In the genomic region with DNA sequence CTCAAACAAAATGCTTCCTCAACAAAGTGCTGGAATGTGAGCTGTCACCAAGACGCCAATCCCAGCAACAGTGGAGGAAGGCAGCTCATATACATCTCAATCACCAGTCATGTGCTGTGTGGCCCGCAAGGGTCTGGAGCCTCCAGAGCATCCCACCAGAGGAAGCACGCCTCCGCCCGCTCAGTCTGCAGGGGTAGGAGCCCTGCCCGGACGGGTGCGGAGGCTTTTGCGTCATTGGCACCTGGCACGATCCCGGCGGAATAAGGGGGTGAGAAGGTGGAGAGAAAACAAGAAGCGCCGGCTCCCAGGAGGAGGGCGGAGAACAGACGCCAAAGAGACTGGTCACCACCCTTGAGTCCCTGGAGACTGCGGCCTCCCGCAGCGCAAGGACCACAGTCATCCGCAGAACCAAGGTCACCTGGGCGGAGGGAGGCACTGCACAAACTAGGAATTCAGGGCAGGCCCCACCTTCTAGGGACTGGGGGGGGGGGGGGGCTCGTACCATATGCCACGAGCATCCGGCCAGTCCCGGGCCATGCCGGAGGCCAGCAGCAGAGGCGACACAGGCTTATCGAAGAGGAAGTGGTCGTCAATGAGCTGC, we compare ENCODE assay signal across 8 mouse cellular contexts. TPM values are rescaled to one million over a fixed set of nuclear protein-coding genes. Genes with fewer than 3 reads are reported as not detected.
DNase-seq lines count a peak whose midpoint lies in the region; ATAC-seq and TF ChIP-seq lines count a peak whose summit lies in the region.

No protein-coding gene starts in this region.

- peak overlapping the region; percentile 94 for H3K27ac ChIP-seq in gastrocnemius, adult 2 months
- peak overlapping the region; percentile 87; the same call in 1 of the 2 replicates for H3K27ac ChIP-seq in forebrain, embryonic 14.5 days (ENCODE audit: low read depth, low read length)
- H3K27ac ChIP-seq in kidney, adult 2 months (ENCODE audit: insufficient read depth, low read depth, low read length) = peak overlapping the region; percentile 13; the same call in 1 of the 2 replicates
- no peak overlapping the region for H3K27ac ChIP-seq in lung, embryonic 16.5 days (ENCODE audit: low read length)
- no peak overlapping the region for H3K27ac ChIP-seq in small intestine, adult 2 months (ENCODE audit: insufficient read depth, low read depth, low read length)

- H3K4me2 ChIP-seq in forebrain, embryonic 14.5 days (ENCODE audit: low read length) = peak overlapping the region; percentile 95
- H3K4me2 ChIP-seq in lung, embryonic 16.5 days (ENCODE audit: low read depth, low read length) = peak overlapping the region; percentile 86

- H3K9me3 ChIP-seq in forebrain, embryonic 14.5 days (replicated peaks; ENCODE audit: control insufficient read depth, low read length) = no peaks in the 10 kb centered on the region
- no peaks in the 10 kb centered on the region for H3K9me3 ChIP-seq in lung, embryonic 16.5 days (ENCODE audit: control insufficient read depth, low read length)

- peaks cover 35% of the 10 kb centered on the region for H3K36me3 ChIP-seq in forebrain, embryonic 14.5 days (ENCODE audit: control insufficient read depth, insufficient read depth, low read length)
- no peaks in the 10 kb centered on the region for H3K36me3 ChIP-seq in kidney, adult 2 months (ENCODE audit: control insufficient read depth, insufficient read depth, low read length)
- H3K36me3 ChIP-seq in lung, embryonic 16.5 days (ENCODE audit: control insufficient read depth, insufficient read depth, low read length) = no peaks in the 10 kb centered on the region
- H3K36me3 ChIP-seq in small intestine, adult 2 months (ENCODE audit: control insufficient read depth, insufficient read depth, low read length) = peaks cover 7% of the 10 kb centered on the region; the same call in 1 of the 2 replicates

- TF ChIP-seq POLR2A in kidney, adult 2 months (IDR thresholded peaks at IDR 0.05; ENCODE audit: low read depth, low read length) = no peak
- no peak for TF ChIP-seq POLR2A in small intestine, adult 2 months (IDR thresholded peaks at IDR 0.05; ENCODE audit: low read depth, low read length)

- no peak for ATAC-seq in forebrain, embryonic 14.5 days
- ATAC-seq in lung, embryonic 16.5 days (ENCODE audit: low read depth) = no peak

- intact Hi-C loops in gastrocnemius, adult 2 months (cut with DNase I) = no loop called here

- no peak for TF ChIP-seq CTCF in gastrocnemius, adult 2 months (IDR thresholded peaks at IDR 0.05)
- TF ChIP-seq CTCF in kidney, adult 2 months (conservative IDR thresholded peaks at IDR 0.05; ENCODE audit: insufficient read depth, insufficient read length, low read depth, low read length) = no peak
- no peak for TF ChIP-seq CTCF in small intestine, adult 2 months (IDR thresholded peaks at IDR 0.05; ENCODE audit: extremely low read depth, insufficient read length, insufficient replicate concordance, low read depth, low read length)

- H3K4me3 ChIP-seq in gastrocnemius, adult 2 months = peak overlapping the region; percentile 83
- peak overlapping the region; percentile 93 for H3K4me3 ChIP-seq in forebrain, embryonic 14.5 days (ENCODE audit: low read depth, low read length)
- H3K4me3 ChIP-seq in kidney, adult 2 months (ENCODE audit: insufficient read depth, low read depth, low read length) = peak overlapping the region; percentile 61
- H3K4me3 ChIP-seq in lung, embryonic 16.5 days (ENCODE audit: low read length) = peak overlapping the region; percentile 58
- peak overlapping the region; percentile 81 for H3K4me3 ChIP-seq in small intestine, adult 2 months (ENCODE audit: low read depth, low read length)

- peak; percentile 62 for DNase-seq in gastrocnemius, adult 2 months
- no peak for DNase-seq in gastrocnemius, postnatal 4 days (ENCODE audit: low spot score in 2 of 2)
- DNase-seq in brain, adult 2 months (ENCODE audit: low read depth, low spot score) = peak; percentile 90
- DNase-seq in forebrain, embryonic 14.5 days (ENCODE audit: low spot score) = no peak
- DNase-seq in kidney, adult 2 months = peak; percentile 61
- no peak for DNase-seq in thymus, postnatal 36 days

- H3K4me1 ChIP-seq in forebrain, embryonic 14.5 days (ENCODE audit: control insufficient read depth, insufficient read depth, low read length) = peaks cover 26% of the 10 kb centered on the region
- peaks cover 13% of the 10 kb centered on the region for H3K4me1 ChIP-seq in kidney, adult 2 months (ENCODE audit: control insufficient read depth, insufficient read depth, low read length)
- peaks cover 44% of the 10 kb centered on the region for H3K4me1 ChIP-seq in lung, embryonic 16.5 days (replicated peaks; ENCODE audit: control insufficient read depth, insufficient read depth, low read length)
- peaks cover 26% of the 10 kb centered on the region for H3K4me1 ChIP-seq in small intestine, adult 2 months (ENCODE audit: control insufficient read depth, insufficient read depth, insufficient read length, low read length)

- H3K27me3 ChIP-seq in forebrain, embryonic 14.5 days (replicated peaks; ENCODE audit: control insufficient read depth, insufficient read depth, low read length) = no peaks in the 10 kb centered on the region
- no peaks in the 10 kb centered on the region for H3K27me3 ChIP-seq in kidney, adult 2 months (replicated peaks; ENCODE audit: control insufficient read depth, insufficient read depth, low read length)
- peaks cover 36% of the 10 kb centered on the region for H3K27me3 ChIP-seq in lung, embryonic 16.5 days (ENCODE audit: control insufficient read depth, insufficient read depth, low read depth, low read length)
- H3K27me3 ChIP-seq in small intestine, adult 2 months (ENCODE audit: control insufficient read depth, insufficient read depth, low read length) = no peaks in the 10 kb centered on the region

- H3K9ac ChIP-seq in forebrain, embryonic 14.5 days (ENCODE audit: low read length) = peak overlapping the region; percentile 95
- peak overlapping the region; percentile 65 for H3K9ac ChIP-seq in lung, embryonic 16.5 days (ENCODE audit: low read length)

- 2% methylated on average over 24 of the region's 29 CpGs for whole genome bisulfite sequencing in forebrain, embryonic 14.5 days
- WGBS in kidney, adult 2 months = 37% methylated on average over 29 of the region's 29 CpGs
- WGBS in lung, embryonic 16.5 days = 16% methylated on average over 28 of the region's 29 CpGs
- 39% methylated on average over 29 of the region's 29 CpGs for WGBS in small intestine, adult 2 months

RNA-seq across cellular contexts. Expression of a gene that starts 1.7 kb away (rescaled TPM):
- total RNA-seq in gastrocnemius, adult 2 months (2021) = 10 to 100 TPM in 1 of 2 experiments, 1 to 10 TPM in 1; 6.7 to 10.8 TPM
- total RNA-seq in gastrocnemius, postnatal 4 days (2021) = 10 to 100 TPM; 48.6 to 61.8 TPM
- polyA plus RNA-seq in forebrain, embryonic 14.5 days (2014; fragmentation: Nextera tagmentation; extraction: Ambion mirVana) = 1,532 and 1,552 TPM in 2 replicates
- 280 and 340 TPM in 2 replicates for polyA plus RNA-seq in kidney, adult 2 months (2012; rRNA removed)
- polyA plus RNA-seq in lung, embryonic 16.5 days (2015; fragmentation: Nextera tagmentation; extraction: Ambion mirVana) = 210 and 218 TPM in 2 replicates
- polyA plus RNA-seq in small intestine, adult 2 months (2012; rRNA removed) = 599 and 1,328 TPM in 2 replicates

RNA-seq across cellular contexts. Expression of a gene that starts 7.4 kb away (rescaled TPM):
- total RNA-seq in gastrocnemius, adult 2 months (2021) = 1 to 10 TPM; 3.1 to 3.8 TPM
- total RNA-seq in gastrocnemius, postnatal 4 days (2021) = 1 to 10 TPM; 7.3 to 7.9 TPM
- 5.8 and 7.8 TPM in 2 replicates for polyA plus RNA-seq in forebrain, embryonic 14.5 days (2014; fragmentation: Nextera tagmentation; extraction: Ambion mirVana)
- polyA plus RNA-seq in kidney, adult 2 months (2012; rRNA removed) = 12.4 and 16.9 TPM in 2 replicates
- 7.0 and 7.2 TPM in 2 replicates for polyA plus RNA-seq in lung, embryonic 16.5 days (2015; fragmentation: Nextera tagmentation; extraction: Ambion mirVana)
- polyA plus RNA-seq in small intestine, adult 2 months (2012; rRNA removed) = 24.9 and 33.6 TPM in 2 replicates

RNA-seq across cellular contexts. Expression of a gene that starts 42.6 kb away (rescaled TPM):
- total RNA-seq in gastrocnemius, adult 2 months (2021) = 10 to 100 TPM; 14.7 to 19.2 TPM
- total RNA-seq in gastrocnemius, postnatal 4 days (2021) = 10 to 100 TPM; 27.5 to 32.1 TPM
- 60.4 and 65.8 TPM in 2 replicates for polyA plus RNA-seq in forebrain, embryonic 14.5 days (2014; fragmentation: Nextera tagmentation; extraction: Ambion mirVana)
- polyA plus RNA-seq in kidney, adult 2 months (2012; rRNA removed) = 11.3 and 14.6 TPM in 2 replicates
- 50.2 and 50.7 TPM in 2 replicates for polyA plus RNA-seq in lung, embryonic 16.5 days (2015; fragmentation: Nextera tagmentation; extraction: Ambion mirVana)
- 3.4 and 5.5 TPM in 2 replicates for polyA plus RNA-seq in small intestine, adult 2 months (2012; rRNA removed)

RNA-seq across cellular contexts. Expression of a gene that starts 42.6 kb away (rescaled TPM):
- 10 to 100 TPM; 37.4 to 46.7 TPM for total RNA-seq in gastrocnemius, adult 2 months (2021)
- total RNA-seq in gastrocnemius, postnatal 4 days (2021) = 10 to 100 TPM; 36.1 to 40.1 TPM
- 47.1 and 50.8 TPM in 2 replicates for polyA plus RNA-seq in forebrain, embryonic 14.5 days (2014; fragmentation: Nextera tagmentation; extraction: Ambion mirVana)
- 63.8 and 68.4 TPM in 2 replicates for polyA plus RNA-seq in kidney, adult 2 months (2012; rRNA removed)
- 45.7 and 47.0 TPM in 2 replicates for polyA plus RNA-seq in lung, embryonic 16.5 days (2015; fragmentation: Nextera tagmentation; extraction: Ambion mirVana)
- polyA plus RNA-seq in small intestine, adult 2 months (2012; rRNA removed) = 12.1 and 16.7 TPM in 2 replicates

Comparison
In these comparisons a context has a peak if more than half of its experiments do, and no peak if none do; other contexts are left out.
1. DNase-seq: peak in gastrocnemius, adult 2 months (single experiment), brain, adult 2 months (single experiment) and kidney, adult 2 months (single experiment); none in gastrocnemius, postnatal 4 days (0 of 2), forebrain, embryonic 14.5 days (single experiment) and thymus, postnatal 36 days (0 of 2).
2. H3K27ac ChIP-seq: peak in gastrocnemius, adult 2 months (single experiment), forebrain, embryonic 14.5 days (single experiment) and kidney, adult 2 months (single experiment); none in lung, embryonic 16.5 days (single experiment) and small intestine, adult 2 months (single experiment).
3. Peak in every context shown above with its lines, with median percentiles within 50 percentile points of each other: H3K4me3 ChIP-seq.